Mouse (Mus musculus) left cerebral cortex, postnatal 25 days (tissue): ENCODE data around the gene Rdh1. TPM values are rescaled to one million over a fixed set of nuclear protein-coding genes. Genes with fewer than 3 reads are reported as not detected.

ENCODE experiments used
- DNase-seq, 2 experiments: peaks; one replicate each; pipeline ENCODE4 v3.0.0; 2022; ENCODE audit warnings: low spot score in 2 of 2, mixed read lengths in 1 of 2
- intact Hi-C: fragments of 180-260 bp; cut with DNase I; formaldehyde crosslinking; loops from one replicate; pipeline ENCODE4 v1.15.1; 2025
- total RNA-seq, 2 experiments: library from RNA; stranded (reverse); gene quantifications; 2 replicates each; pipeline ENCODE4 v1.2.3; 2021

The Rdh1 gene
- total RNA-seq = under 1 TPM; 0.09 to 0.14 TPM

- DNase-seq = no peak
- intact Hi-C loops = no loop called here
Measured at GRCm38 (mm10) chr10:127759181-127760110, at the start of gene Rdh1, which contains the start of gene Rdh16f1. Rdh1 (plus strand) TSS chr10:127759721. Rdh16f1 (plus strand) TSS chr10:127759787.

DNA sequence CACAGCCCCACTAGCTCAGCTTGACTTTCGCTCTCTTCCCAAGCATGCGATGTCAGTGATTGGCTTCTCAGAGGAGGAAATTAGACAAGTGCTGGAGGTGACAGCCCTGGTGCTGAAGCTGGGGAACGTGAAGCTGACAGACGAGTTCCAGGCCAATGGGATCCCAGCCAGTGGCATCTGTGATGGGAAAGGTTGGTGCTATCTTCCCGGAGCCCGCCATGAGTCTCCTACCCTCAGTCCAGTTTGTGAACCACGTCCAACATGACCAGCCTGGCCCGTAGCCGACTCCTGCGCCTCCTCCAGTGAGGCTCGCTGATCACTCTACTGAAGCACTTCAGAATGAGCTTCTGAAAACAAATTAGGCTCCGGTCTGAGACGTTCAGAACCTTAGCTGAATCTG lies 49.2 kb upstream of the Rdh1 start:
- intact Hi-C loops = no loop called here
- no peak for DNase-seq

- no peak for DNase-seq
- intact Hi-C loops = no loop called here
Measured at GRCm38 (mm10) chr10:127712736-127713135, 46.8 kb upstream of the Rdh1 start.

GRCm38 (mm10) chr10:127721671-127722418 lies 37.7 kb upstream of the Rdh1 start:
- intact Hi-C loops = no loop called here
- peak in 1 of 2 experiments; percentile 35 for DNase-seq

- intact Hi-C loops = no loop called here
- no peak for DNase-seq
Measured at GRCm38 (mm10) chr10:127724178-127724577, 35.3 kb upstream of the Rdh1 start, which contains the start of gene Tac2. Tac2 (plus strand) TSS chr10:127724478.

- no peak for DNase-seq
- intact Hi-C loops = no loop called here
Measured at GRCm38 (mm10) chr10:127725136-127725535, 34.4 kb upstream of the Rdh1 start.

DNA sequence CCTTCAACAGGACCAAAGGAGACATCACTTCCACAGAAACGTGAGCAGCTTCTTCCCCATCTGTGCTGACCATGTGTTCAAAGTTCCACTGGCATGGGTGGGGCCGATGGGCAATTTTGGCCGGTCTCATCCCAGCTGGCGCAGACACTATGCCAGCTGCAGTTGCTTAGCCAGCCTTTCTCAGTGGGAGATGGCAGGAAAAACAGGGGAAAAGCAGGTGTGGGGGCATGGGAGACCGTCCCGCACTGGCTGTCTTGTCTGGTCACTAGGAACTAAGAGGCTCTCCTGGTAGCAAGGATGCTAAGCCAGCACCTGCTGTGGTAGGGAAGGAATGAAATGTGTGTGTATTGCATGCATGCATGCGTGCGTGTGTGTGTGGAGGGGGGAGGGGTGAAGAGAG lies 31.1 kb upstream of the Rdh1 start:
- peak in 1 of 2 experiments; percentile 46 for DNase-seq
- intact Hi-C loops = no loop called here

DNA sequence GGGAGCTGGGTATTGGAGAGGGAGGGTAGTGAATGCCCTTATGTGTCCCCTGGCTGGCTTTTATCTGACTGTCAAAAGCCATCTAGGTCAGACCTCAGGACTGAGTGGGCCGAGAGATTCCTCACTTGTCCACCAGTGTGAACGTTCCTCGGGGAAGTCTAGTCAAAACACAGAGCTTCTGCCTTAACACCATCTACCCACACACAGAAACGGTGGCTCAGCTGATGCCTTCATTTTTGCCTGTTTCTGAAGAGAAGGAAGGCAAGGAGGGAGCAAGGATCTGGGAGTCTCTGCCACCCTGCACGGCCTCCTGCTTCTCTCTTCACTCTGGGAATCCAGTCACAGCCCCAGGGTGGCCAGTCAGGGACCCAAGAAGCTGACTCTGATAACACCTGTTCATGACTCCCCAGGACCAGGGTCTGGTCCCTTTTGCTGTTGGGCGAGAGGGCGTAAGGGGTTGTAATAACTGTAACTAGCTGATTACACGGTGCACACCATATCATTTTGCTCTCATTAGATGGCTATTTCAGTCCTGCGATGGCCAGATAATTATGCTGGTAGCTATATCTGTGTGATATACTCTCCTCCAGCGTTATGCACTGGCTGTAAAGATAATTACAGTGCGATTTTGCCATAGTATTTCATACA lies 29.1 kb upstream of the Rdh1 start:
- intact Hi-C loops = loop anchor here (5.0 kb wide), 1 partner anchor 88 kb away; the partner anchor contains the start of gene Stat6
- DNase-seq = peak in 1 of 2 experiments; percentile 64

- intact Hi-C loops = loop anchor here (5.0 kb wide), 1 partner anchor 89 kb away; the partner anchor contains the start of gene Stat6
- DNase-seq = no peak
Measured at GRCm38 (mm10) chr10:127730933-127731310, 28.6 kb upstream of the Rdh1 start.

DNA sequence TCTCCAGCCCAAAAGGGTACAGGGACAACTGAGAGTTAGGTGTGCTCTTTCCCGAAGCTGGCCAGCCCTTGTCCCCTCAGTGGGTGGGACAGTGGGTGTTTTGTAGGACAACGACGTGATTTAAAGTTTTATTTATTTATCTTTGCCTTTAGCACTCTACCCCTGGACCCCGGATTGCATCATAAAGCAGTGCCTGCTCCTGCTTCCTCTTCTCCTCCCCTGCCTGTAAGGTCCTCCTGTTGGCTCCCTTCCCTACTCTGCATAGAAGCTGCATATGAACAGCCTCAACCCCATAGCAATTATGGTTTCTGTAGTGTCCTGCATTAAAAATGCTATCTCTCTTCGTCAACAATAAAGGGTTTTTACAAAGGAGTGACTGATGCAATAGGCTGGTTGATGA lies 28.1 kb upstream of the Rdh1 start:
- no peak for DNase-seq
- intact Hi-C loops = loop anchor here (5.0 kb wide), 1 partner anchor 89 kb away; the partner anchor contains the start of gene Stat6

DNA sequence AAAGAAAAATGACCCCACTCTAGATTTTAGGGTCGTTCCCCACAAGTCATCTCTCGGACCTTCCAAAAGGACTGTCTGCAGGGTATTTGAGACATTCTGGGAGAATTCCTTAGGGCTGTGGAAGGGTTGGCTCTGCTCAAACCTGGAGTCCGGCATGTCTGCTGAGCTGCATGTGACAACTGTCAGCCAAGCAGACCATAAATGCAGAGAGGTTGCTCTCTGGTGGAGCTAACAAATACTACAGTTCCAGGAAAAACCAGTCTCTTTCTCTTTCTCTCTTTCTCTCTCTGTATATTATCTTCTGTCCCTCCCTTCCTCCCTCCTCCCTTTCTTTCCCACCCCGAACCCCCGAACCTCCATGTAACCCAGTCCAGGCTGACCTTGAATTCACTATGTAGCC lies 25.1 kb upstream of the Rdh1 start:
- intact Hi-C loops = loop anchor here (1.0 to 5.0 kb wide), 2 partner anchors 40 to 92 kb away; partner anchors contain the start of gene Stat6
- peak in 1 of 2 experiments; percentile 38 for DNase-seq

DNA sequence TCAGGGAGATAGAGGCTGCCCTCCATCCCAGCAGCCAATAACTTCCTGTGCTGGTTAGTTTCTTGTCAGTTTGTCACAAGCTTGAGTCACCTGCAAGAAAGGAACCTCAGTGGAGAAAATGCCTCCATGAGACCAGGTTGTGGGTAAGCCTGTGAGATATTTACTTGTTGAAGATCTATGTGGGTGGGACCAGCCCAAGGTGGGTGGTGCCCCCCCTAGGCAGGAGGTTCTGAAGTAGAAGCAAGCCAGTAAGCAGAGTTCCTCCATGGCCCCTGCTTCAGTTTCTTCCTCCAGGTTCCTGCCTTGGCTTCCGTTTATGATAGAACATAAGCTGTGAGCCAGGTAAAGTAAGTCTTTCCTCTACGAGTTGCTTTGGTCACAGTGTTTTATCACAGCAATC lies 23.3 kb upstream of the Rdh1 start:
- intact Hi-C loops = no loop called here

GRCm38 (mm10) chr10:127736916-127737315 lies 22.6 kb upstream of the Rdh1 start:
- intact Hi-C loops = no loop called here
- no peak for DNase-seq

More for the DNA sequence above, 23.3 kb upstream of the Rdh1 start:
- DNase-seq = no peak

DNA sequence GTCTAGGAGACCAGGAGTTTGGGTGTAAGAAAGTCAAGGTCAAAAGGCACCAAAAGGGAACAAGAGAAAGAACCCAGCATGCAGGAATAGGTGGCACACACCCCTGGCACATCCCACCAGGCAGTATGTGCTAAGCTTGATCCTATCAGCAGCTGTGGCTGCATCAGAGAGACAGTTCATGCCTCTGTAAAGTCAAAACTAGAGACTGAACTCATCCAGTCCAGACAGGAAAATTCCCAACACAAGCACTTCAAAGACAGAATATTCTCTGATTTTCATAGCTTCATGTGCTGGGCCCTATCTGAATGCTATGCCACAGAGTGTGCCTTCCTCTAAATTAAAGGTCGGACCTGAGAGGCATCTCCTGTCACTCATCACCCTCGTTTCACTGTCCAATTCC lies 22.0 kb upstream of the Rdh1 start:
- no peak for DNase-seq
- intact Hi-C loops = no loop called here

DNA sequence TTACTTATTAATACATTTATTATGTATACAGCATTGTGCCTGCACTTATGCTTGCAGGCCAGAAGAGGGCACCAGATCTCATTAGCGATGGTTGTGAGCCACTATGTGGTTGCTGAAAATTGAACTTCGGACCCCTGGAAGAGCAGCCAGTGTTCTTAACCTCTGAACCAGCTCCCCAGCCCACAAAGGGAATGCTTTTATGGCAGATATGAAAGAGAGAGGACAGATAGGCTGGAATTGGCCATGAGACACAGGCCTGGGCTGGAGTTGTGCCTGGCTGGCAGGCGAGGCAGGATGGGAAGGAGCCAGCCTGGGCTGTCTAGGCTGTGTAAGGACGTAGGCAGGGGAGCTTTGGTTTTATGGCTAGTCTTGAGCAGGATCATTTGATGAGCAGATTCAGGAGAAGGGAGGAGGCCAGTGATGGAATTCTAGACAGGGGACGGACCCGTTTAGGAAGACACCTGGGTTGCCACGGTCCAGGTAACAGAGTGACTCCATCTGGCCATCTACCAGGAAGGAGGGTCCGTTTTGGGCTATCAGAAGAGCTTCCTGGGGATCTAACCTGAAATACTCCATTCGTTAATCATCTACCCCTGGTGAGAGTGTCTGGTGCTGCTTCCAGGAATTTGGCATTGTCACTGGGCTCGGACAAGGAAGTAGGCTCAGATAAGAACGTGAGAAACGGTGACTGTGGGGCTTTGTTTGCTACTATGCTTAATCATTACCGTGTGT lies 21.2 kb upstream of the Rdh1 start:
- no peak for DNase-seq
- intact Hi-C loops = loop anchor here (2.0 kb wide), 2 partner anchors 60 to 198 kb away; no protein-coding TSS in a partner anchor

DNA sequence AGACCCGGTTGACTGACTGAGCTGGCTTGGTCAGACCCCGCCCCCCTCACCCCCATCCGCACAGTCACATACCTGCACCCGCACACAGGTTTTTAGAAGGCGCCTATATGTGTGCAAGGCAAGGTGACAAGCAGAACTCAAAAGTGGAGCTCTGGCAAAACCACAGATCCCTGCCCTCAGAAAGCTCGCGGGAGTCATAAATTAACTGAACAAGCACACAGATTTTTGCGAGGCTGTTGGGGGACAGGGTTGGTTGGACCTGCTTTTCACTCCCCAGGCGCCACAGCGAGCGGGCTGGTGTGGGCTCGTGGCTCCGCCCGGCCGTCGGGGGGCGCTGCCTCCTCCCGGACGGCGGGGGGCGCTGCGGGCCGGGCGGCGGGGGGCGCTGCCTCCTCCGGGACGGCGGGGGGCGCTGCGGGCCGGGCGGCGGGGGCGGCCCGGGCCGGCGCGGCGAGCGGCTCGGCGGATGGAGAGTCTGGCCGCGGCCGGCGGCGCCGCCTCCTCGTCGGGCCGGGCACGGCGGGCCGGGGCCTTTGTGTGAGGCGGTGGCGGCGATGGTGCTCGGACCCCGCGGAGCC lies 20.3 kb upstream of the Rdh1 start, which contains the start of gene Zbtb39:
TSS of gene Zbtb39 (plus strand) at position 456 of the 578 bp plus-strand sequence.
- intact Hi-C loops = loop anchor here (2.0 kb wide), 2 partner anchors 60 to 198 kb away; no protein-coding TSS in a partner anchor
- DNase-seq = peak; percentile 65 to 77

DNA sequence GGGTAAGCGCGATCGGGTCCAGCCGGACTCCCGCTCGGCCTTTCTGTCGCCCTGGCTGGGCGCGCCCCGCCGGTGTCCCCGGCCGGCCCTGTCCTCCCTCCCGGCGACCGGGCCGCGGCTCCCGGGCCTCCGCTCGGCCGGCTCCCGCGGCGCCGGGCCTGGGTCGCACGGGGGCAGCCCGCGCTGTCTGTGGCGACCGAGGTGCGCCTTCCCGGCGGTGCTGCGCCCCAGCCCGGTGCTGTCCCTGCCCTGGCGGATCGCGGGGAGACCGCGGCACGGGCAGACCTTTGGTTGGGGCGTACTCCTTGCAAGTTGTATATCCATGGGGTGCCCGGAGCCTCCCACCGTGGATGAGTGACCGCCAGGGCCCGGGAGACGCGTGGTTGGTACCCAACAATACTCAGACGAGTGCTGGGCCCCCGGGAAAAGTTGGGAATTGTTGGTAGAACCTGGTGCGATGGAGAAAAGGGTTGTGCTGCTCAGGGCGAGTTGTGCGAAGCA lies 19.8 kb upstream of the Rdh1 start:
- DNase-seq = peak; percentile 16 to 40

DNA sequence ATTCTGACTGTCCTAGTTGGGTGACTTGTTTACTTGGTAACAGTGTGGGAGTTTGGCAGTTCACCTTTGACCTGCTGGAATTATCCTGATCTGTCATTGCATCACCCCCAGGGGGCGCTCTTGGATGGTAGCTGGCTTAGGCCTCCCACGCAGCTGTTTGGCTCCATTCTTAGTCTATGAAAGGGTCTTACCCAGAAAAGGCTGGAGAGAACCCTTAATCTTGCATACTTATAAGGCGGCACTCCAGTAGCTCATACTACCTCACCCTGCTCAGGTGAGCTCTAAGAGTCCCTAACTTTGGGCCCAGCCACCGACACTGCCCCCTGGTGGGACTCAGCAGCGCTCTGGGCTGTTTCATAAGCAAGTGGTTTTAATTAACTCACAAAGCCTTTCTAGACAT lies 14.9 kb upstream of the Rdh1 start:
- no peak for DNase-seq
- intact Hi-C loops = loop anchor here (5.0 kb wide), 1 partner anchor 263 kb away; the partner anchor contains the start of gene Hsd17b6

More for the DNA sequence above, 19.8 kb upstream of the Rdh1 start:
- intact Hi-C loops = loop anchor here (2.0 to 5.0 kb wide), 3 partner anchors 61 to 268 kb away; partner anchors contain the start of gene Hsd17b6
